Mouse (Mus musculus) embryo, embryonic 9.5 days (tissue): ENCODE measurements at regions not wholly inside any gene's neighbourhood (a gene's known extent, or its start where the extent isn't known, plus 50 kb on each side); places are given as distances from the start of the nearest gene placed in this dataset.
"Not testable (repeated sequence)": the region's sequence is repeated elsewhere in the genome, so short reads cannot be mapped to it uniquely, and the experiment has no call there.

Experiments used
- DNase-seq: peaks from one replicate; pipeline ENCODE4 v3.0.0-alpha.2; 2017; ENCODE audit errors: extremely low spot score

- DNase-seq, result no peak
Observed at GRCm38 (mm10) chr2:44513080-44513724, 414.3 kb downstream of the Gtdc1 start.

GRCm38 (mm10) chr2:44512334-44512733, 415.1 kb downstream of the Gtdc1 start:
- no peak for DNase-seq

- no peak for DNase-seq
Observed at GRCm38 (mm10) chr2:44509101-44509500, 418.4 kb downstream of the Gtdc1 start.

- peak; percentile 19 for DNase-seq
Observed at GRCm38 (mm10) chr2:44504273-44504672, 423.2 kb downstream of the Gtdc1 start.

GRCm38 (mm10) chr2:44490806-44491205, 436.7 kb downstream of the Gtdc1 start:
- DNase-seq, result not testable (repeated sequence)

- DNase-seq, result no peak
Observed at GRCm38 (mm10) chr2:44490230-44490629, 437.2 kb downstream of the Gtdc1 start.

- DNase-seq, result no peak
Observed at GRCm38 (mm10) chr2:44485880-44486279, 441.6 kb downstream of the Gtdc1 start.

GRCm38 (mm10) chr2:44479746-44480145, 447.7 kb downstream of the Gtdc1 start:
- no peak for DNase-seq

- DNase-seq, result no peak
Observed at GRCm38 (mm10) chr2:44475456-44475855, 452.0 kb downstream of the Gtdc1 start.

- DNase-seq, result peak; percentile 24
Observed at GRCm38 (mm10) chr2:44474653-44475052, 452.8 kb downstream of the Gtdc1 start.

- DNase-seq, result no peak
Observed at GRCm38 (mm10) chr2:44471381-44471780, 456.1 kb downstream of the Gtdc1 start.

GRCm38 (mm10) chr2:44470953-44471352, 456.5 kb downstream of the Gtdc1 start:
- no peak for DNase-seq

- no peak for DNase-seq
Observed at GRCm38 (mm10) chr2:44464631-44465030, 462.8 kb downstream of the Gtdc1 start.

GRCm38 (mm10) chr2:44462619-44463329, 464.7 kb downstream of the Gtdc1 start:
- DNase-seq, result no peak

GRCm38 (mm10) chr2:44461289-44462250, 465.9 kb downstream of the Gtdc1 start:
- no peak for DNase-seq

GRCm38 (mm10) chr2:44449471-44449870, 478.0 kb downstream of the Gtdc1 start:
- no peak for DNase-seq
